Mouse (Mus musculus) hindbrain, embryonic 11.5 days (tissue): ENCODE results near the gene Pls1. TPM values are rescaled to one million over a fixed set of nuclear protein-coding genes. Genes with fewer than 3 reads are reported as not detected.
A peak's percentile ranks its signal among the peaks of the same experiment; 100 is the strongest.

ENCODE experiments used
- ATAC-seq: fragments of 200-750 bp; cut with Nextera tagmentation; 2 replicates; pipeline ENCODE4 v1.8.0; 2017; ENCODE audit warnings: mild to moderate bottlenecking, moderate TSS enrichment, moderate library complexity; ENCODE audit not compliant: low FRiP score
- DNase-seq: peaks from one replicate; pipeline ENCODE4 v3.0.0-alpha.2; 2015; ENCODE audit warnings: low spot score
- H3K27ac ChIP-seq: fragments of 300-500 bp; sonication (generic); 2 replicates; pipeline ENCODE4 v1.5.1; 2014; ENCODE audit warnings: mild to moderate bottlenecking, low read depth, low read length
- H3K27me3 ChIP-seq: fragments of 300-500 bp; sonication (generic); 2 replicates; pipeline ENCODE4 v1.6.1; 2014; ENCODE audit warnings: mild to moderate bottlenecking, low read length, moderate library complexity, mixed read lengths; ENCODE audit not compliant: control insufficient read depth, insufficient read depth
- H3K36me3 ChIP-seq: fragments of 300-500 bp; sonication (generic); 2 replicates; pipeline ENCODE4 v1.6.1; 2014; ENCODE audit warnings: mild to moderate bottlenecking, low read length, moderate library complexity, mixed read lengths; ENCODE audit not compliant: control insufficient read depth, insufficient read depth
- H3K4me1 ChIP-seq: fragments of 300-500 bp; sonication (generic); replicated peaks from 2 replicates; pipeline ENCODE4 v1.6.1; 2014; ENCODE audit warnings: low read length, mixed read lengths; ENCODE audit not compliant: control insufficient read depth, insufficient read depth
- H3K4me2 ChIP-seq: fragments of 300-500 bp; sonication (generic); replicated peaks from 2 replicates; pipeline ENCODE4 v1.6.1; 2014; ENCODE audit warnings: mild to moderate bottlenecking, low read depth, low read length
- H3K4me3 ChIP-seq: fragments of 300-500 bp; sonication (generic); 2 replicates; pipeline ENCODE4 v1.5.1; 2014; ENCODE audit warnings: low read depth, low read length
- H3K9ac ChIP-seq: fragments of 300-500 bp; sonication (generic); 2 replicates; pipeline ENCODE4 v1.6.1; 2014; ENCODE audit warnings: low read depth, low read length
- H3K9me3 ChIP-seq: fragments of 300-500 bp; sonication (generic); 2 replicates; pipeline ENCODE4 v1.6.1; 2016; ENCODE audit warnings: low read length; ENCODE audit not compliant: control insufficient read depth
- WGBS: fragments of 180-500 bp; shearing (Covaris S2); extraction: QIAGEN DNeasy Blood & Tissue Kit; methylation state at CpG from one replicate; pipeline ENCODE4 v1.1.7; 2014; 5-methylcytosine and 5-hydroxymethylcytosine counted together
- polyA plus RNA-seq: library from polyadenylated mRNA; unstranded; fragments of >200 nt; fragmentation: Nextera tagmentation; extraction: Ambion mirVana; gene quantifications from 2 replicates; pipeline ENCODE4 v1.2.1, GENCODE M21; 2014

Gene Pls1
- polyA plus RNA-seq, 1 experiment from 2014 or later = 7.1 TPM

DNA sequence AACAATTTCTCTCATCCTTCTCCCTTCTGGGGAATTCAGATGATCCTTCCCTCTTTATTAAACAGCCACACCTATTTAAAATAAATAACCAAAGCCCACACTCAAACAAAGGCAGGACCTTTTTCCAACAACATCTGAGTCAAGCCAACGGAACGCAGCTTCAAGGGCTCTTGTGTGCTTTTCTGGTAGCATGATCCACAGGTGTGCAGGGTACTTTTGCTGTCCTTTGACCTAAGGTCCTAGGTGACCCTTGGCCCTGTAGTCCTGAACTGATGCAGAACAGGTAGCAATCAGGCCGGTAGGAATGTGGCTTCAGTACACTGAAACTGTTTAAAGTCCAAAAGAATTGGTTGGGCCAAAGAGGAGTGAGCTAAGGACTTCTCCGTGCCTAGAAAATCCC is 600 bp upstream of the Pls1 start:
- Histone ChIP-seq H3K4me2 (no peak overlapping the region), H3K36me3 (no peaks in the 10 kb centered on the region), H3K27ac (no peak overlapping the region), H3K4me1 (no peaks in the 10 kb centered on the region), H3K9ac (no peak overlapping the region), H3K9me3 (no peaks in the 10 kb centered on the region), H3K4me3 (no peak overlapping the region), H3K27me3 (no peaks in the 10 kb centered on the region)
- 71% methylated on average over 4 of the region's 4 CpGs for WGBS
- no peak for DNase-seq
- ATAC-seq = no peak

DNA sequence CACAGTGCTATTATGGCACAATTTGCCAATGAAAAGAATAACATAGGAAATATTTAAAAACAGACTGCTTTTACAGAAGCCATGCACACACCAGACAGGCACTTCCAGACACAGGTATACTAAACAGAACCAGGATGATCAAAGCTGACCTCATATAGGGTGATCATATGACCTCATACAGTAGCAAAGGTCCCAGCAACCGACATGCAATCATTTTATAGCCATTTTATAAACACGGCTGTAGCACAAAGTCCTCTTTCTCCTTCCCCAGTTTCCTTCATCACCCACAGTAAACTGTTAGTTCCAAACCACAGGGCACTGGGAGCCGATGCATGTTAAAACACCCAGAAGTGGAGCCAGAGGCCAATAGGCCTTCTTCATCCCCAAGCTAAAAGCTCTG is 5.7 kb downstream of the Pls1 start:
- H3K4me3 ChIP-seq = no peak overlapping the region
- no peak overlapping the region for H3K4me2 ChIP-seq
- H3K9ac ChIP-seq = no peak overlapping the region
- ATAC-seq (no peak), DNase-seq (no peak)
- no peak overlapping the region for H3K27ac ChIP-seq
- WGBS = 89% methylated on average over 3 of the region's 3 CpGs
- H3K9me3 ChIP-seq = no peaks in the 10 kb centered on the region
- no peaks in the 10 kb centered on the region for H3K36me3 ChIP-seq
- no peaks in the 10 kb centered on the region for H3K27me3 ChIP-seq
- no peaks in the 10 kb centered on the region for H3K4me1 ChIP-seq

DNA sequence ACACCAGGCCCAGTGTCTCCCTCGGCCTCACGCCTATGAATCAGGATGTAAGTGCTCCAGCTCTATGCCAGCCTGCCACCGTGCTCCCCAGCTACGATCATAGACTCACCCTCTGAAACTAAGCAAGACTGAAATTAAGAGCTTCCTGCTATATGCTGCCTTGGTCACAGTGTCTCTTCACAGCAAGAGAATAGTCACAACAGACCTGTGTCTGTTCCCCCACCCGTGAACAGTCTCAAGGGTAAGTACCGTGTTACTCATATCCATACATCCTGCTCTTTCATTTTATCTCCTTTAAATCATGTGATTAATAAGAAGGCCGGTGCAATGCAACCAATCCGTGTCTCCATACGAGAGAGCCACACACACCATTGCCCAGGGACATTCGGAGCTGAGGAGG is 9.4 kb downstream of the Pls1 start:
- no peak overlapping the region for H3K27ac ChIP-seq
- ATAC-seq = no peak
- DNase-seq = no peak
- H3K36me3 ChIP-seq = no peaks in the 10 kb centered on the region
- H3K4me1 ChIP-seq = no peaks in the 10 kb centered on the region
- H3K4me2 ChIP-seq = no peak overlapping the region
- no peaks in the 10 kb centered on the region for H3K27me3 ChIP-seq
- H3K9ac ChIP-seq = no peak overlapping the region
- no peak overlapping the region for H3K4me3 ChIP-seq
- no peaks in the 10 kb centered on the region for H3K9me3 ChIP-seq
- whole genome bisulfite sequencing = 90% methylated on average over 10 of the region's 10 CpGs

DNA sequence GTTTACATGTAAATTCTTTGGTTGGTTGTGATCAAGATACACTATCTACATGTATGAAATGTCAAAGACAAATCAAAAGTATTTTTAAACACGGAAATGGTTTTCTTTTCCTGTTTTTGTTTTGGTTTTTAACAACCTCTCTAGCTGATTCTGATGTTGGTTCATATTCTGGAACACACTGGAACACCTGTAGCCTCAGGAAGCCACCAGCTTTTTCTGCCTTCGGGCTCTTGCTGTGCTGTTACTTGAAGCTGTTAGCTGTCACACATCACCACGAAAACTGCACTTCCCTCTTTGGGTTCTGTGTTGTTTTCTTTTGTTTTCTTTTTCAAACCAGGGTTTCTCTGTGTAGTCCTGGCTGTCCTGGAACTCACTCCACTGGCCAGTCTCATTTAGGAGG is 10.3 kb downstream of the Pls1 start:
- 74% methylated on average over 3 of the region's 3 CpGs for WGBS
- no peak overlapping the region for H3K4me3 ChIP-seq
- H3K36me3 ChIP-seq = no peaks in the 10 kb centered on the region
- H3K9me3 ChIP-seq = no peaks in the 10 kb centered on the region
- no peak overlapping the region for H3K9ac ChIP-seq
- H3K27me3 ChIP-seq = no peaks in the 10 kb centered on the region
- DNase-seq (no peak), ATAC-seq (no peak)
- H3K4me2 ChIP-seq = no peak overlapping the region
- H3K4me1 ChIP-seq = no peaks in the 10 kb centered on the region
- H3K27ac ChIP-seq = no peak overlapping the region

DNA sequence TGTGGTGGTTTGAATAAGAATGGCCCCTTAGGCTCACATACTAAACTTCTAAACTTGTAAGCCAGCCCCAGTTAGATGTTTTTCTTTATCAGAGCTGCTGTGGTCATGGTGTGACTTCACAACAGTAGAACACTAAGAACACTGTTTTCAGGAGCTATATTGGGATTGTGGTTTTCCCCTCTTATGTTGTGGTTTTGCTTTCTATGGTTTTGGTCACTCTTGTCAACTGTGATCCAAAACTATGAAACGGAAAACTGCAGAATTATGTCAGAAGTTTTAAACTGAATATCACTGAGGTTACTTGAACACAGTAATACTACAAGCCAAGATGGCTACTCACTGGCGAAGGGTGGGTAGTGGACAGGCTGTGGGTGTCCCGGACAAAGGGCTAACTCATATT is 12.4 kb downstream of the Pls1 start:
- H3K36me3 ChIP-seq = no peaks in the 10 kb centered on the region
- no peak overlapping the region for H3K4me2 ChIP-seq
- 92% methylated on average over 3 of the region's 3 CpGs for WGBS
- ATAC-seq (no peak), DNase-seq (no peak)
- H3K4me1 ChIP-seq = no peaks in the 10 kb centered on the region
- H3K4me3 ChIP-seq = no peak overlapping the region
- H3K27ac ChIP-seq = no peak overlapping the region
- H3K9me3 ChIP-seq = no peaks in the 10 kb centered on the region
- H3K9ac ChIP-seq = no peak overlapping the region
- H3K27me3 ChIP-seq = no peaks in the 10 kb centered on the region

DNA sequence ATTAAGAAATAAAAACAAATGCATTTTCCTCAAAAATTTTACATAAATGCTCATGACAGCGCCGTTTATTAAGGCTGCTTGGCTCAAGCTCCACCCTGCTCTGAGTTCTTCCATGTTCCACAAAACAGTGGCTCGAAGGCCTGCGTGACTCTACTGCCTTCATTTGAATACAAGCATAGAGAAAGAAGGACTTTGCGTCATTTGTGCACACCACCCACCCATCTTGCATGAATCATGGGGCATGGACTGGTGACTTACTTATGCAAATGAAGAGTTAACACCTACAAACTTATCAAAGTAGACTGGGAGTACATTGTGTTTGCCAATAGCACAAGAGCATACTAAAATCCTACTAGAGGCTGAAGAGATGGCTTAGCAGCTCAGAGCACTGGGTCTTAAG is 17.5 kb downstream of the Pls1 start:
- no peaks in the 10 kb centered on the region for H3K4me1 ChIP-seq
- H3K27me3 ChIP-seq = no peaks in the 10 kb centered on the region
- H3K4me3 ChIP-seq = no peak overlapping the region
- DNase-seq = no peak
- ATAC-seq = no peak
- no peak overlapping the region for H3K4me2 ChIP-seq
- no peak overlapping the region for H3K27ac ChIP-seq
- H3K9ac ChIP-seq = no peak overlapping the region
- WGBS = 94% methylated on average over 5 of the region's 5 CpGs
- H3K9me3 ChIP-seq = no peaks in the 10 kb centered on the region
- H3K36me3 ChIP-seq = no peaks in the 10 kb centered on the region

DNA sequence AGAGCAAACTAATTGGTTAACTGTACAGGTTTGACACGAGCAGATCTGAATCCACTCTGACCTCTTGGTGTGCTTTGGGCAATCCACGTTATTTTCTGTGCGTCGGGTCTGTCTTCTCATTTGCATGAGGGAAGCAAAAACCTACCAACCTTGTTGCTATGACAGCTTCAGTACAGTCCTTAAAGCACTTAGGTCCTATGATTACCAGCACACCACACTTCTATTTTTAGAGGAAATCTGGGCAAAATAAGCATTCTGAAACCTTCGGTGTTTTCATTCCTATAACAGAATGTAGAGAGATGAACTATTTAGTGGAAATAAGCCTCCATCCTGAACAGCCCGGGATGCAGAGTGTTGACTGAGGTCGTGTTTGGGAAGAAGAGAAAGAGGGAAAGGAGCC is 22.6 kb downstream of the Pls1 start:
- Histone ChIP-seq H3K36me3 (no peaks in the 10 kb centered on the region), H3K9me3 (no peaks in the 10 kb centered on the region), H3K9ac (no peak overlapping the region), H3K4me3 (no peak overlapping the region), H3K27ac (no peak overlapping the region), H3K27me3 (no peaks in the 10 kb centered on the region), H3K4me1 (no peaks in the 10 kb centered on the region), H3K4me2 (no peak overlapping the region)
- ATAC-seq (no peak), DNase-seq (no peak)
- WGBS = 87% methylated on average over 7 of the region's 7 CpGs

DNA sequence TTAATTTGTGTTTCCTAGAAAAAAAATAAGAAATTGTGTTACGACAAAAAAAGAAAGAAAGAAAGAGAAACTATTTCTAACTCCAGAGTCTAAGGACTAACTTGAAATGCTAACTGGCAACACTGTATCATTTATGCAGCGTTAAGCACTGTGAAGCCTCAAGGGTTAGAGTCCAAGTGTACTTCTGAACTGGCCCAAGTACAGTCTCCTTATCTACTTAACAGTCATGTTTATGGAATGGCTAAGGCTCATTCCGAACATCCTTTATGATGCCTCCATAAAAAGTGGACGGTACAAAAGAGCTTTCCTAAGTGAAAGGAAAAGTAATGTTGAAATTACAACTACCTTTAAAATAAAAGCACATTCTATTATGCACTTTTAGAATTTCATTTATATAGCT is 29.4 kb downstream of the Pls1 start:
- 93% methylated on average over 4 of the region's 4 CpGs for WGBS
- H3K4me2 ChIP-seq = no peak overlapping the region
- no peak for ATAC-seq
- no peak overlapping the region for H3K9ac ChIP-seq
- no peaks in the 10 kb centered on the region for H3K36me3 ChIP-seq
- no peaks in the 10 kb centered on the region for H3K9me3 ChIP-seq
- H3K4me3 ChIP-seq = no peak overlapping the region
- no peaks in the 10 kb centered on the region for H3K27me3 ChIP-seq
- H3K27ac ChIP-seq = no peak overlapping the region
- no peak for DNase-seq
- no peaks in the 10 kb centered on the region for H3K4me1 ChIP-seq

DNA sequence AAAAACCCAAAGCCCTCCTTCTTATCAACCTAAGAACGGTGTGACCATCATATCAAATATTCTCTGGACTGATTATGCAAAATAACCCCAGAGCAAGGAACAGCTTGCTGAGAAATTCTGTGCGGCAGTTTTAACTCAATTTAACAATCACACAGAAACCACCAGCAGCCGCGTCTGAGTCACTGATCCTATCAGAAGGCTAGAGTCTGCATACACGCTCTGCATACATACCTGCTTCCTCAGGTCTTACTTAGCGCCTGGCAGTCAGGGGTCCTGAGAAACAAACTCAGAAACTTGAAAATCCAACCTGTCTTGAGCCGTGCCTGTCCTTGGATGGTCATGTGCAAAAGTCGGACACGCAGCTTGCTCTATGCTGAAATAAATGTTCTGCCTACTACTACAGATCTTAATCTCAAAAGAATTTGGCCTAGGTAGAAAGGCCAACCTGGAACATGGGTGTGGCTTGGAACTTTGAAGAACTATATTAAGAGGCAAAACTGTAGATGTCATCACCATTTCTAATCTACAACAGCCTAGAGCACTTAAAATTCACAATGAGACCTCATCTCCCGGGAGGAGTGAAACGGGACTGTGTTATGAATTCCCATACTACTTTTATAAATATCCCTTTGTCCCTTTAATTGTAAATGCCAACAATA is 30.0 kb downstream of the Pls1 start:
- H3K36me3 ChIP-seq = no peaks in the 10 kb centered on the region
- DNase-seq = no peak
- H3K27me3 ChIP-seq = no peaks in the 10 kb centered on the region
- no peak overlapping the region for H3K9ac ChIP-seq
- no peak overlapping the region for H3K4me2 ChIP-seq
- no peak for ATAC-seq
- H3K4me1 ChIP-seq = no peaks in the 10 kb centered on the region
- H3K9me3 ChIP-seq = no peaks in the 10 kb centered on the region
- 79% methylated on average over 11 of the region's 11 CpGs for WGBS
- peak overlapping the region; percentile 1; the same call in 1 of the 2 replicates for H3K27ac ChIP-seq
- no peak overlapping the region for H3K4me3 ChIP-seq
